Mouse (Mus musculus) embryo, embryonic 11.5 days (tissue): ENCODE results near the gene Lbr.
"Not testable (repeated sequence)": the region's sequence is repeated elsewhere in the genome, so short reads cannot be mapped to it uniquely, and the experiment has no call there.

Source experiments
- DNase-seq: peaks from one replicate; pipeline ENCODE4 v3.0.0-alpha.2; 2012; ENCODE audit warnings: low read depth, low spot score

The Lbr gene

DNA sequence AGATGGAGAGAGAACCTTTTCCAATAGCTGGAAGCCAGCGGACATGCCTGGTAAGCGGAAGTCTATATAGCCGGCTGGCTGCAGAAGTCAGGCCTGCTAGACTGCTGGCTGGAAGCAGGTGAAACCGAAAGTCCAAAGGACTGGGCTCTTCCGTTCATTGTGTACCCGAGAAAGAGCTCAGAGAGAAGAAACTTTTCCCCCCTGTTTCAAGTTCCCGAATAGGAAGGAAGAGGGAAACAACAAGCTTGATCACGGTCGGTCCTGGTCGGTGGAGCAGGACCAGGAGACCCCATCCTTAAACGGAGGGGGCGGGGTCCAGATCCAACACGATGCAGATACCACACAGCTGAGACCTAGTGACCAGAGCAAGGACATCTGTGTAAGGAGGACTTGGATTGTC lies 9.6 kb upstream of the Lbr start:
- no peak for DNase-seq

DNA sequence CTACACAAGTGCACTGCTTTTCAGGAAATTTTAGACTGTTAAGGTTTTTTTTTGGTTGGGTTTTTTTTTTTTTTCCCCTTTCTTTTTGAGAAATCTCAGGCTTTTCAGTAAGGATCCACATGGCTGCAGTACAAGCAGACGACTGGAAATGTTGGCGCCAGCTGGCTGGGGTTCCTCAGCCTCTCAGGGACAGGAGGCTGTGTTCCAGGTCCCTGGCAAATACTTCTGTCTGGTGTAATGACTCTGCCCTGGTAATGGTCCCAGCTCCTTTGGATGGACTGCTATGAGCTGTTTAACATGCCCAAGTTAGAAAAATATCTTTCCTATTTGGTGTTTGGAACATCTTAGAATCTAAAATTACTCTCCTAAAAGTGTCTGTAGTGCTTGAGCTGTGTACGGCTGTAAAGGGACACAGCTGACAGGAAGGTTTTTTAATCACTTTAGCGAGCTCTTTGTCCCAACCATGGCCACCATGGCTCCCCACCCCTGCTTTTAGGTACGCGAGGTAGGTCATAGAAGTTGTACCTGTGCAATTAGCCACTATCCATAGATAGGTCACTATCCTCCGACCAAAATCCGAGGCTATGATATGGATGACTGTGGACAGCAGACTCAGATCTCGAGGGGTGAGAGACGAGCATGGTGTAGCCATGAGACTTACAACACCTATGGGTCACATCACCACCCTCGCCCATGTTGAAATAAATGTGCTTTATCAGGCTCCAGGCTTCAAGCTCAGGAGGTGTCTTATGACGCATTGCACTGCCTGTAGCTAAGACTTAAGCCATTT lies 8.9 kb upstream of the Lbr start:
- DNase-seq, result no peak

DNA sequence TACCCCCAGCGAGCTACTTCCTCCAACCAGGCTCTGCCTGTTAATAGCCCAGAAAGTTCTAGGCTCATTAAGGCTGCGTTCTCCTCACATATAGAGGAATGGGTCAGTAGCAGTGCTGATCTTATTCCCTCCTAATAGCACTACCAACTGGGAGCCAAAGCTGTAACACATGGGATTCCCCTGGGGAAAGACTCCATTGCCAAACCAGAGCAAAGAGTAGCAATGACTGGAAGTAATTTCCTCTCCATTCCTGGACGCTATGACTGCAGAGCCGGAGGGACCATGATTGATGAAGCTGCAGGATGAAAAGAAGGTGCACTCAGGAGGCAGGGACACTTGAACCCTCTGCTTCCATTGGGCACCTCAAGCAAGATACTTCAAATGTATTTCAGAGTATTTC lies 7.6 kb upstream of the Lbr start:
- no peak for DNase-seq

DNA sequence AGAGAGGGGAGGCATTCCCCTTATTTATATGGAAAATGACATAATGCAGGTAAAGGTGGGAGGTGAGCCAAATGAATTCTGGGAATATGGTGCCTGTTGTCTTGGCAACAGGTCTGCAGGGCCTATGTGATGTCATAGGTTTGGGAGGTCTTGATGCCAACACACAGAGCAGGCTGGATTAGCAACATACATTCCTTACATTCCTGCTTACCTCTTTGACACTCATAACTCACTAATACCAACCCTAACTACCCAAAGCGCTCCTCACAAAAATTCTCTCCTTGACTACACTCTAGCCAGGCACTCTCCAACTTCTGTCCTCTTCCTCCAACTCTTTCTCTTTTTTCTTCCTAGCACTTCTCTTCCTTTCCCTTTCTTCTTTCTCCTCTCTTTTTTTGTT lies 5.4 kb upstream of the Lbr start:
- no peak for DNase-seq

DNA sequence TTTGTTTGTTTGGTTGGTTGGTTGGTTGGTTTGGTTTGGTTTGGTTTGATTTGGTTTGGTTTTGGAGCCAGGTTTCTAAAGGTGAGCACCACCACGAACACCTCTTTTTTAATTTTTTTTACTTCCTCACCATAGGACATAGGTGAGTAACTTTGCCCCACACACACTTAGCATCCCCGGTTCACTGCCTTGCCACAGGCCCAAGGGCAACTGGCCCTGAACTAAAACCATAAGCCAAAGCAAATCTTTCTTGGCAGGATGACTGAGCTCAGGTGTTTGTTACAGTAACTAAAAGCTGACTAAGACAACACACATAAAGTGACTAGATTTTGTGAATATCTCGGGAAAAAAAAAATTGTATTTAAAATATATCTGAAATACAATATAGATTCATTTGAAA lies 4.5 kb upstream of the Lbr start:
- DNase-seq, result no peak

DNA sequence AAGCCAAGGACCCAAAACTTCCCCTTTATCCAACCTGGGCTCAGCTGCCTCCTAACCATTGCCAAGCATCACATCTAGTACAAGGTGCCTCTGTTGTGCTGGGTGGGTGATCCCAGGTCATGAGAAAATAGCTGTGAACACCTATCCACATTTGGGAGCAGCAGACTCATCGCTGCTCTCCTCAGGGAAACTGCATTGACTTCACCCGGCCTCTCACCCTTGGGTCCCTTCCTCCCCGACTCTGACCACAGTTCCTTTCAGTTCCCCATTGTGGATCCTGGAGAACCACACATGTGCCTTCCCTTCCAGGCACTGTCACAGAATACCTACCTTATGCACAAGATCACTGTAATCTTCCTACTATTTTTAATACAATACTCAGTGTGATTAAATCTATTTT lies 2.9 kb upstream of the Lbr start:
- no peak for DNase-seq

DNA sequence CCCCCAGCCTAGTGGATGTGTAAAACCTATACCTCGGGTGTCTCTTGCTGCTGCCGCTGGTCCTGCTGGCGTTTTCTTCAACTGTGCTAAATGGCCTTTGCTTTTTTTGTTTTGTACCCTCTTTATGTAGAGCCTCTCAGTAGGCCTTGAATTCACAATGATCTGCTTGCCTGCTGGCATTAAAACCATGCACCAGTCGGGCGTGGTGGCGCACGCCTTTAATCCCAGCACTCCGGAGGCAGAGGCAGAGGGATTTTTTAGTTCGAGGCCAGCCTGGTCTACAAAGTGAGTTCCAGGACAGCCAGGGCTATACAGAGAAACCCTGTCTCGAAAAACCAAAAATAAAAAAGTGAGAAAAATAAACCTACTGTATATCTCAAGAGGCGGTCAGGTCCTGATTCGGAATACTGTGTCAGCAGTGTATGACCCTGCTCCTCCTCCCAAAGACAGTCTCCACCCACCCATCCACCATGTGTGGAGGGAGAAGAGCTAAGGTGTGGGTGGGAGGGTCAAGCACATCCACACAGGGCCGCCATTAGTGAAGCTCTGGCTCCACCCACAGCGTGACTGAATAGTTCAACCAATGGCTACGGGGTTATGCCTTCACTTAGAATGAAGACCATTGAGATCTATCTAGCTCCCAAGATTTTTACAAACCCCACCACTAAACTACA lies 2.2 kb upstream of the Lbr start:
- no peak for DNase-seq

DNA sequence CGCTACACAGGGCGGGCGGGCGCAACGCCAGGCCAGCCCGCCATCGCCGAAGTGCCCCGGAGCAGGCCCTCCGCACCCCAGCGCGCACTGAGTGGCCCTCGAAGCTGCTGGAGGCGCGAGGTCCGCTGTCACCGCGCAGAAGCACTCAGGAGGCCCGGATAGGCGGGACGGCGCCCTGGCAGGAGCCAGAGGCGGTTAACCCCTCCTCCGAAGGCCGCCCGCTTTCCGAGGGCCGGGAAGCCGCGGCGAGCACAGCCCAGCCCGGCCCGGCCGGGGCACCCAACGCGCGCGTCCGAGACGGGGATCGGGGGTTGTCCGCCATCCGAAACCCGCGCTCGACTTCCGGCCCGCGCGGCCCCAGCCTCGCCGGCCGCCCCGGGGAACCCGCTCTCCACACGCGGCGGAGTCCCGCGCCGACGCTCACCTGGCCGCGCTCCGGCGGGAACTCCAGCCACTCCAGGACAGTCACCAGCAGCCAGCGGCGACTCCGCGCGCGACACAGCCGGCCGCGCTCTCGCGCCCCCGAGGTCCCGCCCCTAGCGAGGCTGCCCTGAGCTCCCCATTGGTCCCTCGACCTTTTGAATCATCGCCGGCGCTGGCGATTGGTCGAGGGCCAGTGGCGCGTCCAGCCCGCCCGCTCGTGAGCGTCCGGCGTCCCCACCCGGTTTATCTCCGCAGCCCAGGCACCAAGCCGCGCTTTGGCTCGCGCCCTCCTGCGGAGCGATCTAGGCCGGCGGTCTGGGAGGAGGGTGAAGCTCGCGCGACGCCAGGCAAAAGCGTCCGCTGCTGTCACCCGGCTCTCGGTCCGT lies 778 bp downstream of the Lbr start:
- DNase-seq, result peak; percentile 94

DNA sequence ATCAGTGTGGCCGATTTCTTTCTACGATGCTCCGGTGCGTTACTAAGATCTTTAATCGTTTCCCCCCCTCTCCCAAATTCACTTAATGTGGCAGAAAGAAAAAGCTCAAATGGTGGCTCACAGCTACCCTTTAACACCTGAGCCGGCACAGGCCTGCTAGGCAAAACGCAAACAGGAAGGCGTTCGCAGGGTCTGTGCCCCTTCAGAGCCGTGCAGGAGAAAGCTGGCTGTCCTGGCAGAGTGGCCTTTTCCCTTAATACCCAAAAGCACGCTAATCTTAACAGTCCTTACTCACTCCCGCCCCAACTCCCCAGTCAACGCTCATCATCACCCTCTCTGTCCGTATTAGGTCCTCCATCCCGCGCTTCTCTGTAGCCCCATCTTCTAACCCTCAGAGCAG lies 1.4 kb downstream of the Lbr start:
- DNase-seq, result no peak

DNA sequence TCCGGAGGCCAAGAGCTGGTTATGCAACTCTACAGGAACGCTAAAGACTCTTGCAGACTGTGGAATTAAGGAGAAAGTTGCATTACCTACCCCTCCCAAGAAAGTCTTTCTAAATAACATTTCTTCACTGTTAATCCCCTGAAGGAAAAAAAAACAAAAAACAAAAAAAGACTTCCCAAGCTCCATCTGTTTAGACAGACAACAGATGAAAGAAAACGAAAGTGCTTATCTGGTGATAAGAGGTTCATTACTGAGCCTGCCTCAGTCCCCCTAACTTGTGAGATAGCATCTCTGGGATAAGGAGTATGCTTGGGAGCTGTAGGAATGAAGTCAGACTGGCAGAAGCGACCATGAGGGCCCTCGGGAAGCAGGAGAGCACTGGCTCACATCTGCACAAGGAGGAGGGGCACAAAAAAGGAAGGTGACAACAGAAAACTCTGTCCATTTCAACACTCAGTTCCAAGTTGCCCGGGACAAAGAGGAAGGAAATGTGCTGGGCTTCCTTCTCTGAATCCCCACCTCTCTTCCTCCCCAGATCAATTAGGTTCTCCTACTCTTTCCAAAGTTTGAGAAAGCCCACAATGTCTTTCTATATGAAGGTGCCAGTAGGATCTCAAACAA lies 3.0 kb downstream of the Lbr start:
- no peak for DNase-seq

DNA sequence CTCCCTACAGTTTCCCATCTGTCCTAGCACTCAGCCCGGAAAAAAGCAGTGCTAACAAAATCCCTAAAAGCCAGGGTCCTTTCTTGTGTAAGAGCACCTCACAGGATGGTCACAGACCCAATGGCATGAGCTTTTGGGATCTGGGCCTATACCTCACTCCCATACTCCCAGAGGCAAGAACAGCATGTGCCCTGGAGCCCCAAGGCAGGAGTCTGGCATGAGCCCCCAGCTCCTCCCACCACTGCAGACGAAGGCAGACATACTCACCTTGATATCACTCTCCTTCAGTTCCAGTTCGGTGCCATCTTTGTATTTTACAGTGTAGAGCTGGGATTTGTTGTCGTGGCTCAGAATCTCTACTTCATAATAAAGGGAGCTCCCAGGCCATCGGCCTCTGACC lies 4.7 kb downstream of the Lbr start:
- DNase-seq, result no peak

DNA sequence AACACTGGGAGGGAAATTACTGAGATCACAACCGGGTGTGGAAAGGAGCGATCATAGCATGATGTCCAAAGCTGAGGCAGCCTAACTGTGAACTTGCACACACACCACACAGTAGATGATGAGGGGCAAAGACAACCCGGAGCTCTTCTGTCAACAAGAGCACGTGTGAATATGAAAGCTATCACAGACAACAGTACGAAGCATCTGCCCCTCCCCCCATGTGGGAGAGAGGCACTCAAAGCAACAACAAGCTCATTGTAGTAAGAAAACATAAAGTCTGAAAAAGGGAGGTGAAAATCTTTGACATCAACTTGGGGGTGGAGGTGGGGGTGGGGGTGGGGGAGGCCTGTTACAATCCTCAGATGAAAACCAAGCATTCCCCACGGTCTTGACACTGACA lies 9.7 kb downstream of the Lbr start:
- no peak for DNase-seq

DNA sequence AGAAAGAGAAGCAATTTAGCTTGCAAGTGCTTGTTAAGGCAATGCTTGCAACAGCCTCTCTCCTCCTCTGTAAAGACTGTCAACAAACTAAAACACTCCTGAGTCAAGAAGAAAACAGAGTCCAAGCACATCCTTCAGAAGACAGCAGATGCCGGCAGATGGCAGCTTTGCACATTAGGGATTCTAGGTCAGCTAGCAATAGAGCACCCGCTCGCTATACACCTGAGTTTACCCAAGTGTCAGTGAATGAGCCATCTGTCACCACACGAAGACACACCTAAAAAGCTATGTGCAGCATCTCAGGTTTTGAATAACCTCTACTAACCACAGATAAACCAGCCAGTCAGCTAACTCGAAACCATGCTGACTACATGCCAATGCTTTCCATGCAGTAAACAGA lies 10.1 kb downstream of the Lbr start:
- no peak for DNase-seq

DNA sequence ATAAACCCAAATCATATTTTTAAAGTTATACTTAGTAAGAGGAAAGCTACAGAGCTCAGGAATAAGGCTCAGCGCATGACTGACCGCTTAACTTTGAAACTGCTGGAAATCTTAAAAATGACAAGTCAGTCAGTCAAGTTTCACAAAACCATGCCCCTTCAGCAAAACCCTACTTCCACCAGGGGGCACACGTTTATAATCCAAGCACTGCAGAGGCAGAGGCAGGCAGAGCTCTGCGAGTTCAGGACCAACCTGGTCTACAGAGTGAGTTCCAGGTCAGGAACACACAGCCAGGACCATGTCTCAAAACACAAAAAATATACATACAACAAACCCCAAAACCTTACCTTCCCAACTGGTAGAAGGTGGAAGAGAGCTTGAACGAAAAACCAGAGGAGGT lies 14.5 kb downstream of the Lbr start:
- DNase-seq, result no peak

DNA sequence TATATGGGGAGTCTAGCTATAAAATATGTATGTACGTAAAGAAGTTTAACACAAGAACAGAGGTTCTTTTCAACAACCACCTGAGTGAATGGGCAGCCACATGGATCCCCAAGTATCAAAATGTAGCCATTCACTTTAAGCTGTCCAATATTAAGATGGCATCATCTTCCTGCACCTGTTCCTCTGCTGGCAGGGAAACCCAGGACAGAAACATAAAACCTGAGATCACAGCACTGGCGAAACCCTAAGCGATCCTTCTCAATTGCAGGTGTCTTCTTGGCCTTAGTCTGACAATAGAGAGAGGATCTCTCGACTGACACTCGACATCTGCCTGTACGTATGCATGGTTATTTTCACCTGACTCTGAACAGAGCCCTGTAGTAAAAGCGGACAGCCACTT lies 16.1 kb downstream of the Lbr start:
- DNase-seq, result no peak

DNA sequence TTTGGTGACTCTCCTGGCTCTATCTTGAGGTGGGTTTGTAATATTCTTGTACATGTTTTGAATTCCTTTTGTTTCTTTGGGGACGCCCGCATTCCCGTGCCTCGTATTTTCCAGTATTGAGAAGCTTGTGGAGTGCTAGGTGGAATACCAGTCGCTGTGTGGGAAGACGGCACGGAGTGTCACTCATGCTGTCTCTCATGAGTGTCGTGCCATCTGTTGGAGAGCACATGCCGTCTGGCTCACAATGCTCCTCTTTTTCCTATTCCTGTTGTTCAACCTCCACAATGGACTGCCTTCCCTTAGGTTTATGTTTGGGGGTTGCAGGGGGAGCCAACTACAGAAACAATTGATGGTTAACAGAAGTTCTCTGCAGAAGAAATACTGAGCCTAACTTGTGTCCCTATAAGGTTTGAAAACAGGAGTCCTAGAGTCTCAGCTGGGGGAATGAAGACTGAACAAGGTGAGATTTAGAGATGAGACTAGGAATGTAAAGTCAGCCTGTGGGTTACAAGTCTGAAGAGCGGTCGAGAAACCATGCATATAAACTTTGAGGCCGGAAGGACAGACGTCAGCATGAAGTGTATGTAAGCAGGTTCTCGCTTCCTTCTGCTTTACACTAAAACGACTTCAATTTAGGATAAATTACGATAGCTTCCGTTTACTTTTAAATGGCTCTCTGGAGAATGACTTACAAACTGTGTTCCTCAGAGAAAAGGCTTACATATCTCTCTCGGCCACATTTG lies 31.2 kb downstream of the Lbr start:
- no peak for DNase-seq

DNA sequence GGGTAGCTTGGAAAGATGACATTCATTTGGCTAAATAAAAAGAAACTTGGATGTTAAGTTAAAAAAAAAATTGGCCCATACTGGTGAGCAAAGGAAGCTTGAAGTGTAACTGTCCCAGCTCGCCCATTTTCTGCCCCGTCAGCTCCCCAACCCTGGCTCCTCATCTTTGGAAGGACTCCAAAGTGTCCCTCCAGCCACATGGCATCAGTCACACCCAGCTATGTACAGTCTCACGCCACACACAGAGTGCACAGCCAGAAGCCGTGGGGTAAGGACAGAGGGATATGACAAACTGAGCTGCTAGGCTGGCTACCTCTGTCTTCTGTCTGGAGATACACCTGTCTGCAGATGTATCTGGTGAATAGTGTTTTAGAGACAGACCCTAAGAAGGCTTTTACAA lies 42.2 kb downstream of the Lbr start:
- DNase-seq, result no peak

DNA sequence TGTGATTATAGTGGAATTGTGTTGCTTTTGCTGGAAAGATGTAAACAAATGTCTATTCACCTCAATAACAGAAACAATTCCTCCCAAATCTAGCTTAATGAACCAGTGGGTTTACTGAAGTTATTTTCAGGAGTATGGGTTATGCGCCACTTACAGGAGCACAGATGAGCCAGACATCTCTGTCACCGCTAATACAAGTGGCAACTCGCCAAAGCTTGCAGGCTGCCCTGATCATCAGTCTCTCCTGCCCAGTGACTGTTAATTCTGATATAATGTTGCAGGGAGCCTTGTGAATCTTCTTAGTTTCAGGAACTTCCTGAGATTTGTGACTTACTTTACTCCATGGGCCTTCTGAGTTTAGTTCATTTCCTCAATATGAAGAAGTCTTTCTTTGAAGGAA lies 42.9 kb downstream of the Lbr start:
- no peak for DNase-seq

DNA sequence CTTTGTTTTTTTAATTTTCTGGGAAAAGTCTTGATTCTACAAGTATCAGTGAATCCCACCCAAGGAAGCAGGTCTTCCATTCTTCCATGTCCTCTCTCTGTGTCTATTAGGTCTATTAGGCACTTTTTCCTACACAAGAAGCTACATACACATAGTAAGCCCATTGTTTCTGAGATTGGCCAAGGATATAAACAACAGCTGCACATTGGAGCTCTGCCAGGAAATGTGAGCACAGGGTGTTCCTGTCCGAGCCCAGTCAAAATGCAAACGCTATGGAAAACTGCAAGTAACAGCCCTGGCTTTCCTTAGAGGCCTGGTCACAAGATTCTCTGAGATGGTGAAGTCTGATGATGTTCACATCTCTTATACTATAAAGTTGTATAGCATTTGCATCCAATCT lies 49.3 kb downstream of the Lbr start:
- DNase-seq, result no peak

DNA sequence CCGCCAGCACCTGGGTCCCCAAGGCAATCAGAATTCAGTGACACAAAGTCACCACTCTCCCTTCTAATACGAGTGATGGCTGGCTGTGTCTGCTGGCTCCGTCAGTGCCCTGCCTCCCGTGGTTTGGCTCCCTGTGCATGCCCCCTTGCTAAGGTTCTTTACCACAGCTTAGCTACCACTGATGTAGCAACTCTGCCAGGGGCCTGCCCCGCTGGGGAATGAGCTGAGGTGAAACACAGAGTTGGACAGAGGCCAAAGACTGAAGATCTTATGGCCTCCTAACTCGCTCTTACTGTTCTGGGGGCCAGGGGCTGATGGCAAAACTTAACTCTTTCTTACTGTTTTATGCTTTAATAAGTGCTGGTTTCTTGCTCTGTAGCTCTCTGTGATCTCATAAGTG lies 52.9 kb downstream of the Lbr start:
- DNase-seq, result no peak

DNA sequence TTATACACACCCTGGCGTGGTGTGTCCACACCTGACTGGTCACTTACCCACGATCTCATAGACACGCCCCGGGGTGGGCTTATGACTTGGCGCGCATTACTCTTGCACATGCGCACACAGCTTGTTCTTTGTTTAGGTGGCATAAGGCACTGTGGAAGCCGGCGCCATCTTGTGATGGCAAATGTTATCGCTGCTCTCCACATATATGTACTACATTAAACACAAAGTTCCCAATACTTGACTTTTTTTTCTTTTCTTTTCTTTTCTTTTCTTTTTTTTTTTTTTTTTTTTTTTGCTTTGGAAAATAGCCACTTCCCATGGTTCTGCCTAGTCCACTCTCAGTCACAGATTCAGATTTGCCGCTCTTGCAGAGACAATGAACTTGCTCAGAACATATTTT lies 60.2 kb downstream of the Lbr start:
- DNase-seq, result not testable (repeated sequence)

DNA sequence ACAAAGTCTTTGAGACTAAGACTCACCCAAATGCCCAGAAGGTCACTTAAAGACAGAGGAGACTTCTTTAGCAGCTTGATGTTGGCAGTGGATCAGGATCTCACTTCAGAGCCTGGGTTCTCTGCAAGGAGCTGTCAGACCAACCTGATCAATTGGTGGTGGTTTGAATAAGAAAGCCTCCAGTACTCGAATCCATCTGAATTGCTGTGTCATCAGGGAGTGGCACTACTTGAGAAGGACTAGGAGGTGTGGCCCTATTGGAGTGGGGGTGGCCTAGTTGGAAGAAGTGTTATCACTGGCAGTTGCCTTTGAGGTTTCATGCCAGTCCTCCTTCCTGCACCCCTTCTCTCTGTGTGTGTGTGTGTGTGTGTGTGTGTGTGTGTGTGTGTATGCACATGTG lies 66.3 kb downstream of the Lbr start:
- no peak for DNase-seq
